Mouse (Mus musculus) forebrain, embryonic 15.5 days (tissue): ENCODE measurements around the gene Elk4. TPM values are rescaled to one million over a fixed set of nuclear protein-coding genes. Genes with fewer than 3 reads are reported as not detected.
A peak's percentile ranks its signal among the peaks of the same experiment; 100 is the strongest.

ENCODE experiments used
- ATAC-seq: fragments of 200-750 bp; cut with Nextera tagmentation; replicated peaks from 2 replicates; pipeline ENCODE4 v1.8.0; 2017; ENCODE audit warnings: mild to moderate bottlenecking, moderate TSS enrichment, moderate library complexity
- H3K27ac ChIP-seq: fragments of 300-500 bp; sonication (generic); replicated peaks from 2 replicates; pipeline ENCODE4 v1.5.1; 2015; ENCODE audit warnings: mild to moderate bottlenecking, inconsistent platforms
- H3K27me3 ChIP-seq: fragments of 300-500 bp; sonication (generic); 2 replicates; pipeline ENCODE4 v1.6.1; 2015; ENCODE audit warnings: inconsistent platforms
- H3K36me3 ChIP-seq: fragments of 300-500 bp; sonication (generic); 2 replicates; pipeline ENCODE4 v1.6.1; 2015; ENCODE audit warnings: mild to moderate bottlenecking, inconsistent platforms
- H3K4me1 ChIP-seq: fragments of 300-500 bp; sonication (generic); 2 replicates; pipeline ENCODE4 v1.6.1; 2015; ENCODE audit warnings: inconsistent platforms
- H3K4me2 ChIP-seq: fragments of 300-500 bp; sonication (generic); replicated peaks from 2 replicates; pipeline ENCODE4 v1.6.1; 2015; ENCODE audit warnings: mild to moderate bottlenecking, inconsistent platforms
- H3K4me3 ChIP-seq: fragments of 300-500 bp; sonication (generic); 2 replicates; pipeline ENCODE4 v1.5.1; 2015; ENCODE audit warnings: mild to moderate bottlenecking, inconsistent platforms
- H3K9ac ChIP-seq: fragments of 300-500 bp; sonication (generic); replicated peaks from 2 replicates; pipeline ENCODE4 v1.6.1; 2015; ENCODE audit warnings: mild to moderate bottlenecking, inconsistent platforms
- H3K9me3 ChIP-seq: fragments of 300-500 bp; sonication (generic); 2 replicates; pipeline ENCODE4 v1.6.1; 2016; ENCODE audit warnings: inconsistent platforms
- WGBS: fragments of 180-500 bp; shearing (Covaris S2); methylation state at CpG from one replicate; pipeline ENCODE4 v1.1.7; 2015; ENCODE audit warnings: mixed read lengths; 5-methylcytosine and 5-hydroxymethylcytosine counted together
- polyA plus RNA-seq: library from polyadenylated mRNA; unstranded; fragments of >200 nt; fragmentation: Nextera tagmentation; extraction: Ambion mirVana; gene quantifications from 2 replicates; pipeline ENCODE4 v1.2.1, GENCODE M21; 2015

Gene Elk4
- 12.0 and 14.6 TPM in 2 replicates for polyA plus RNA-seq

DNA sequence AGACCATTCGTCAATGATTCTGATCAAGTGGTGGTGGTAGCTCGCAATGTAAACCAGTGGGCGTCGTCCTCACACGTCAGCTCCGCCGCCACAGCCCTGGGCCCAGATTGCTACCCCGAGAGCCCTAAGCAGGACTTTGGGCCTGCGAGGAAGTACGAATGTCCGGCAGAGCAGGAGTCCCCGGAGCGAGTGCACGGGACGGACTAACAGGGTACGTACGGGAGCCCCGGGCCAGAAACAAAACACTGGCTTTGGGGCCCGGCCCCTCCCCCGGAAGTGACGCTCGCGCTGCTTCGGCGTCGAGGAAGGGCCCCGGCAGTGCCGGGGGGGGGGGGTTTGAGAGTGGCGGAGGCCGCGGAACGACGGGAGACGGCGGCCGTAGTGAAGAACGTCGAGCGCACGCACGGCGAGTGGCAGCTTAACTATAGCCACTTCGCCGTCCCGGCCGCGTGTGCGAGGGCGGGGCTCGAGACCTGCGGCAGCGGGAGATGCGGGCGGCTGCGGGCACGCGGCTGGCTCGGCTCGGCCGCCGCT lies at the start of gene Elk4:
Elk4 (plus strand) TSS at position 326 of the 534 bp plus-strand sequence.
- WGBS = under 1% methylated on average over 61 of the region's 61 CpGs
- peak within 1 kb of the TSS; percentile 78 for H3K4me3 ChIP-seq
- H3K9ac ChIP-seq = peak within 1 kb of the TSS; percentile 90
- H3K27me3 ChIP-seq = no peaks in the 10 kb centered on the region
- ATAC-seq = peak; percentile 95
- H3K4me1 ChIP-seq = peaks cover 23% of the 10 kb centered on the region
- no peaks in the 10 kb centered on the region for H3K36me3 ChIP-seq
- H3K9me3 ChIP-seq = no peaks in the 10 kb centered on the region
- peak within 1 kb of the TSS; percentile 63 for H3K4me2 ChIP-seq
- H3K27ac ChIP-seq = peak within 1 kb of the TSS; percentile 97

GRCm38 (mm10) chr1:131961004-131961403 lies 46.4 kb upstream of the Elk4 start:
- Histone ChIP-seq H3K27ac (no peak overlapping the region), H3K4me1 (peaks cover 13% of the 10 kb centered on the region), H3K4me3 (no peak overlapping the region), H3K36me3 (no peaks in the 10 kb centered on the region), H3K4me2 (no peak overlapping the region), H3K9ac (no peak overlapping the region), H3K9me3 (no peaks in the 10 kb centered on the region), H3K27me3 (peaks cover 19% of the 10 kb centered on the region; the same call in 1 of the 2 replicates)
- 50% methylated on average over 2 of the region's 2 CpGs for WGBS
- no peak for ATAC-seq

- Histone ChIP-seq H3K27ac (no peak within 1 kb of the TSS), H3K9me3 (no peaks in the 10 kb centered on the region), H3K27me3 (peaks cover 19% of the 10 kb centered on the region; the same call in 1 of the 2 replicates), H3K36me3 (no peaks in the 10 kb centered on the region), H3K4me2 (peak within 1 kb of the TSS; percentile 95), H3K4me3 (peak within 1 kb of the TSS; percentile 90), H3K9ac (peak within 1 kb of the TSS; percentile 64), H3K4me1 (peaks cover 13% of the 10 kb centered on the region)
- ATAC-seq = peak; percentile 63
- WGBS = 0% methylated on average over 33 of the region's 35 CpGs
Measured at GRCm38 (mm10) chr1:131962606-131963084, 44.8 kb upstream of the Elk4 start, which contains the start of gene Slc45a3. Gene Slc45a3, plus strand, starts transcription at chr1:131962967.

DNA sequence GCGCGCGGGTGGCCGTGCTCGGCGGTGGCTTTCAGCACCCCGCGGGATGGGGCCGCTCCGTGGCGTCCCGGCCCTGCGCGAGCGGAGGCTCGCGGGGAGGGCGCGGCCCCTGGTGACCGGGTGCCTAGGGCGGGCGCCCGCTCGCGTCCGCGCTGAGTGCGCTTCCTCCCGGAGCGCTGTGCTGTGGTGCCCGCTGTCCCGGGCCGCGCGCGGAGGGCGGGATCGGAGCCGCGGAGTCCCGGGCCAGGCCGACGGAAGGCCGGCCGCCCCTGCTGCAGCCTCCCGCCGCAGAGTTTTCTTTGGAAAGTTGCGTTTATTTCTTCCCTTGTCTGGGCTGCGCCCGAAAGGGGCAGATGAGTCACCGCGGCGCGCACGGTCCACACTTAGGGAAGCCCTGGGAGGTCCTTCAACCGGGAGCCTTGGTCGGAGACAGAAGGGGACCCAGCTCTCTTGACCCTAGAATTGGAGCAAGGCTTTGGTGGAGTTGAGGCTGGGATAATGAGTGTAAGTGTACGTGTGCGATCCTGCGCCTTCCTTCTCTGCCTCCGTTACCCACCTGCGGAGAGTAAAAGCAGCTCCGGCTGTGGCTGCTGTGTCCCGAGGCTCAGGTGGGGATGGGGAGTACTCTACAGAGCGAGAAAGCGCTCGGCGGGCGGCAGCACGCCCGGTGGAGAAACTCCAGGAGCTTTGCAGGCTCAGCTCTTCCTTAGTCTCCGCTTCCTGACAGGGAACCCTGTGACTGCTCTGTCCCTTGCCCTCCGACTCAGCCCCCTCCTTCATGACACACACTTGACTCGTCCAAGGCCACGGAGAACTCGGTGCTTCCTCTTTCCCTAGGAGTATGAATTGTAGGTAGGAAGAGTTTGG lies 44.1 kb upstream of the Elk4 start:
- H3K9ac ChIP-seq = peak overlapping the region; percentile 64
- ATAC-seq = peak; percentile 84
- peaks cover 13% of the 10 kb centered on the region for H3K4me1 ChIP-seq
- peaks cover 19% of the 10 kb centered on the region; the same call in 1 of the 2 replicates for H3K27me3 ChIP-seq
- H3K4me3 ChIP-seq = peak overlapping the region; percentile 90
- H3K36me3 ChIP-seq = no peaks in the 10 kb centered on the region
- under 1% methylated on average over 71 of the region's 76 CpGs for WGBS
- H3K4me2 ChIP-seq = peak overlapping the region; percentile 95
- H3K27ac ChIP-seq = no peak overlapping the region
- no peaks in the 10 kb centered on the region for H3K9me3 ChIP-seq

- Histone ChIP-seq H3K4me3 (peak overlapping the region; percentile 90; the same call in 1 of the 2 replicates), H3K4me2 (peak overlapping the region; percentile 95), H3K4me1 (peaks cover 13% of the 10 kb centered on the region), H3K27ac (no peak overlapping the region), H3K9ac (no peak overlapping the region), H3K36me3 (no peaks in the 10 kb centered on the region), H3K9me3 (no peaks in the 10 kb centered on the region), H3K27me3 (peaks cover 19% of the 10 kb centered on the region; the same call in 1 of the 2 replicates)
- no peak for ATAC-seq
- 32% methylated on average over 5 of the region's 5 CpGs for WGBS
Measured at GRCm38 (mm10) chr1:131964100-131964499, 43.3 kb upstream of the Elk4 start.

DNA sequence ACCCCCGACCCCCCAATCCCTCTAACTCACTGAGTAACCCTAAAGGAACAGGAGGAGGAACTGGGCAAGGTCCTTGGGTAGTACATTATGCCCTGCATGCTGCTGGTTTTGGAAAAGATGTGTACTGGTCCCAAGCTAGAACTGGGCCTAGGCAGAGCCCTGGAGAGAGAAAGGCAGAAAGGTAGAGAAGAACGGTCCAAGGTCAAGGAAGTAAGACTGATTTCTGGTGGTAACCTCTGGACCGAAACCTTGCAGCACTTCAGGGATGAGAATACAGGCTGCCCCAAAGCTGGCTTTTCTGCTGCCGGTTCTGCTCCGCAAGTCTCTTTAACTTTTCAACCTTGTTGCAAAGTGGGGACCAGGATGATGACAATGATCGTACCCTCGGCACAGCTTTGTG lies 42.8 kb upstream of the Elk4 start:
- no peak overlapping the region for H3K9ac ChIP-seq
- no peak for ATAC-seq
- H3K27ac ChIP-seq = no peak overlapping the region
- no peak overlapping the region for H3K4me2 ChIP-seq
- WGBS = 73% methylated on average over 7 of the region's 7 CpGs
- no peak overlapping the region for H3K4me3 ChIP-seq
- peaks cover 19% of the 10 kb centered on the region; the same call in 1 of the 2 replicates for H3K27me3 ChIP-seq
- peaks cover 13% of the 10 kb centered on the region for H3K4me1 ChIP-seq
- no peaks in the 10 kb centered on the region for H3K9me3 ChIP-seq
- H3K36me3 ChIP-seq = no peaks in the 10 kb centered on the region

DNA sequence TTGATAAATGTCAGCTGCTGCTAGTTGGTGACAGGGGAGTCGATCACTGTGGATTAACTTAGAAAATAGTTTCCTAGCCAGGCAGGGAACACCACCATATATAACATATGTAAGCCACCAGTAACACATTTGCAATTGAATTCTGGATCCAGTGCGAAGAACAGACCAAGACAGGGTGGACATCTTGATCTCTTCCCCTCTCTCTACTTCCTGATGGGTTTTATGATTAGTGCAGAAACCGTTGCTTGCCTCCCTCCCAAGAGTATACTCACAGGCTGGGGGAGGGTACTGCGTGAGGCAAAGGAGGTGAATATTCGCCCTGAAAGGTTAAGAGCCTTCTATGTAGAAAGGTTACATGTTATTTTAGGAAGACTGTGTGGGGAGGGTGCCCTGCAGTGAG lies 41.6 kb upstream of the Elk4 start:
- Histone ChIP-seq H3K27me3 (peaks cover 19% of the 10 kb centered on the region; the same call in 1 of the 2 replicates), H3K9me3 (no peaks in the 10 kb centered on the region), H3K4me2 (no peak overlapping the region), H3K4me1 (peaks cover 17% of the 10 kb centered on the region), H3K9ac (no peak overlapping the region), H3K4me3 (no peak overlapping the region), H3K27ac (no peak overlapping the region), H3K36me3 (no peaks in the 10 kb centered on the region)
- WGBS = 46% methylated on average over 5 of the region's 5 CpGs
- no peak for ATAC-seq

GRCm38 (mm10) chr1:131967336-131967735 lies 40.1 kb upstream of the Elk4 start:
- H3K4me1 ChIP-seq = peaks cover 30% of the 10 kb centered on the region
- H3K9ac ChIP-seq = no peak overlapping the region
- H3K36me3 ChIP-seq = no peaks in the 10 kb centered on the region
- no peak overlapping the region for H3K4me3 ChIP-seq
- 75% methylated on average over 7 of the region's 7 CpGs for WGBS
- no peak for ATAC-seq
- no peak overlapping the region for H3K27ac ChIP-seq
- H3K27me3 ChIP-seq = peaks cover 14% of the 10 kb centered on the region; the same call in 1 of the 2 replicates
- no peak overlapping the region for H3K4me2 ChIP-seq
- H3K9me3 ChIP-seq = no peaks in the 10 kb centered on the region

- Histone ChIP-seq H3K4me3 (no peak overlapping the region), H3K4me1 (peaks cover 26% of the 10 kb centered on the region), H3K9me3 (no peaks in the 10 kb centered on the region), H3K27me3 (peaks cover 13% of the 10 kb centered on the region; the same call in 1 of the 2 replicates), H3K9ac (no peak overlapping the region), H3K4me2 (no peak overlapping the region), H3K27ac (no peak overlapping the region), H3K36me3 (no peaks in the 10 kb centered on the region)
- 41% methylated on average over 3 of the region's 3 CpGs for WGBS
- no peak for ATAC-seq
Measured at GRCm38 (mm10) chr1:131968556-131968955, 38.9 kb upstream of the Elk4 start.

DNA sequence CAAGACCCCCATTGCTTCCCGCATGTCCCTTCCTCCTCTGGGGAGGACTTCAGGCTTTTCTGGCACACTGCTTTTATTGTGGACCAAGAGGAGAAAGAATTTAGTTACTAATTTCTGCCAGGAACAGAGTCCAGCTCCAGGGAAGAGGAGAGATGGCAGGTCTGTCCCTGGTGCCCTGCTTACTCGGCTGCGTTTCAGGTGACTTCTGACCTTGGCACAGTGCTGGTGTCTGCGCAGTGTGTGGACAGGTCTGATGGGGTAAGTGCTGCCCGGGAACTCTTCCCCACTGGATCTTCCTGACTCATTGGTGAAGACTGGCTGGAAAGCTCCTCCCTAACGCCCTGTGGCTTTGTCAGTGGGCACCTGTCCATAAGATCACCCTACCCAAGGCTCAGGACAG lies 38.4 kb upstream of the Elk4 start:
- Histone ChIP-seq H3K9ac (no peak overlapping the region), H3K4me2 (no peak overlapping the region), H3K9me3 (no peaks in the 10 kb centered on the region), H3K4me1 (peaks cover 22% of the 10 kb centered on the region), H3K36me3 (no peaks in the 10 kb centered on the region), H3K4me3 (no peak overlapping the region), H3K27ac (no peak overlapping the region), H3K27me3 (peaks cover 8% of the 10 kb centered on the region; the same call in 1 of the 2 replicates)
- ATAC-seq = no peak
- 65% methylated on average over 6 of the region's 6 CpGs for whole genome bisulfite sequencing

DNA sequence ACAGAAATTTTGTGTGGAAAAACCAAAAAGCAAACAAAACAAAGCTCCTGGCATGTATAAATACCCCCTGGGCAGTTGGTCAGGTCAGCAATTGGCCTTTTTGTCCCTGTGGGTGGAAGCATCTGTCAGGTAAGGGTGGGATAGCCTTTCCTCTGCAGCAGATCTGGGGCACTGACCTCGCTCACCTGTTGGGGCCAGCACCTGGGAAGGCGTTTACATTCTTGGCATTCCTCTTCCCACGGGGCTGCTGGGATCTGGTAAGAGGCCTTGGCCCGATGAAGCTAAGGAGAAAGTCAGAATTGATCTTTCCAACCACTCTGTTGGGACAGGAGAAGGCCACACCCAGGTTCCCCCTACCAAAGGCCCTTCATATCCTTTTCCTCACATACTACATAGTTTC lies 37.6 kb upstream of the Elk4 start:
- 61% methylated on average over 4 of the region's 4 CpGs for WGBS
- no peaks in the 10 kb centered on the region for H3K9me3 ChIP-seq
- no peaks in the 10 kb centered on the region for H3K27me3 ChIP-seq
- H3K36me3 ChIP-seq = no peaks in the 10 kb centered on the region
- H3K27ac ChIP-seq = no peak overlapping the region
- no peak overlapping the region for H3K4me3 ChIP-seq
- peaks cover 21% of the 10 kb centered on the region for H3K4me1 ChIP-seq
- no peak for ATAC-seq
- no peak overlapping the region for H3K9ac ChIP-seq
- no peak overlapping the region for H3K4me2 ChIP-seq

DNA sequence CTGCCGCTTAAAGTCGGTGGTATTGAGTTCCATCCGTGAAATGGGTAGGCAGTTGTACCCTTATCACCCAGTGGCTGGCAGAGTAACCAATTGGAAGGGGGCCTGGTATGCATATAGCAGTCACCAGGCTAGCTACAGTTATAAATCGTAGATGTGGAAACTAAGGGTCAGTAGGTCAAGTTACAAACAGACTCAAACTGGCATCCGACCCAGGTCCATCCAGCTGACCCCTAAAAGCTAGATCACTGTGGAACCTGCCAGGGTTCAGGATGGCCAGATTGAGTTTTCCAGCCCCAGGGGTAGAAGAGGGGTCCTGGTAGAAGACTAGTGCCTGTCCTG lies 37.1 kb upstream of the Elk4 start:
- Histone ChIP-seq H3K4me3 (no peak overlapping the region), H3K36me3 (no peaks in the 10 kb centered on the region), H3K27me3 (no peaks in the 10 kb centered on the region), H3K27ac (no peak overlapping the region), H3K9ac (no peak overlapping the region), H3K4me1 (peaks cover 21% of the 10 kb centered on the region), H3K4me2 (no peak overlapping the region), H3K9me3 (no peaks in the 10 kb centered on the region)
- WGBS = 37% methylated on average over 5 of the region's 5 CpGs
- no peak for ATAC-seq
